Mouse (Mus musculus): Measurements from ENCODE around the gene Traf3ip1.

- TF ChIP-seq EP300 (IDR thresholded peaks at IDR 0.05; ENCODE audit: low read depth) = no peak
- TF ChIP-seq CTCF (IDR thresholded peaks at IDR 0.05; ENCODE audit: low read depth) = no peak
These were observed 53.1 kb downstream of the Traf3ip1 start for GRCm38 (mm10) chr1:91547567-91547966.
